Mouse (Mus musculus) embryonic facial prominence, embryonic 14.5 days (tissue): ENCODE data around the gene Golm1. TPM values are rescaled to one million over a fixed set of nuclear protein-coding genes. Genes with fewer than 3 reads are reported as not detected.
A peak's percentile ranks its signal among the peaks of the same experiment; 100 is the strongest.
"Not testable (repeated sequence)": the region's sequence is repeated elsewhere in the genome, so short reads cannot be mapped to it uniquely, and the experiment has no call there.

Experiments
- ATAC-seq: fragments of 200-750 bp; cut with Nextera tagmentation; 2 replicates; pipeline ENCODE4 v1.8.0; 2017; ENCODE audit warnings: low read depth, moderate number of reproducible peaks, moderate TSS enrichment
- DNase-seq: peaks from one replicate; pipeline ENCODE4 v3.0.0-alpha.2; 2015; ENCODE audit warnings: low spot score
- H3K27ac ChIP-seq: fragments of 300-500 bp; sonication (generic); replicated peaks from 2 replicates; pipeline ENCODE4 v1.5.1; 2014; ENCODE audit warnings: low read depth, mild to moderate bottlenecking, low read length, moderate library complexity
- H3K27me3 ChIP-seq: fragments of 300-500 bp; sonication (generic); replicated peaks from 2 replicates; pipeline ENCODE4 v1.6.1; 2014; ENCODE audit warnings: low read length; ENCODE audit not compliant: control insufficient read depth, insufficient read depth
- H3K36me3 ChIP-seq: fragments of 300-500 bp; sonication (generic); 2 replicates; pipeline ENCODE4 v1.6.1; 2014; ENCODE audit warnings: low read length, mixed read lengths; ENCODE audit not compliant: control insufficient read depth, insufficient read depth
- H3K4me1 ChIP-seq: fragments of 300-500 bp; sonication (generic); 2 replicates; pipeline ENCODE4 v1.6.1; 2014; ENCODE audit warnings: antibody characterized with exemption, low read length; ENCODE audit not compliant: control insufficient read depth, insufficient read depth
- H3K4me2 ChIP-seq: fragments of 300-500 bp; sonication (generic); 2 replicates; pipeline ENCODE4 v1.6.1; 2014; ENCODE audit warnings: low read depth, mild to moderate bottlenecking, low read length, moderate library complexity, mixed read lengths
- H3K4me3 ChIP-seq: fragments of 300-500 bp; sonication (generic); 2 replicates; pipeline ENCODE4 v1.5.1; 2014; ENCODE audit warnings: low read depth, mild to moderate bottlenecking, low read length
- H3K9ac ChIP-seq: fragments of 300-500 bp; sonication (generic); 2 replicates; pipeline ENCODE4 v1.6.1; 2014; ENCODE audit warnings: low read depth, mild to moderate bottlenecking, low read length, moderate library complexity, mixed read lengths
- H3K9me3 ChIP-seq: fragments of 300-500 bp; sonication (generic); 2 replicates; pipeline ENCODE4 v1.6.1; 2016; ENCODE audit warnings: low read length; ENCODE audit not compliant: control insufficient read depth
- WGBS: fragments of 180-500 bp; shearing (Covaris S2); extraction: QIAGEN DNeasy Blood & Tissue Kit; methylation state at CpG from one replicate; pipeline ENCODE4 v1.1.7; 2014; 5-methylcytosine and 5-hydroxymethylcytosine counted together
- polyA plus RNA-seq: library from polyadenylated mRNA; unstranded; fragments of >200 nt; fragmentation: Nextera tagmentation; extraction: Ambion mirVana; gene quantifications from 2 replicates; pipeline ENCODE4 v1.2.1, GENCODE M21; 2014

Golm1 gene
- 42.3 and 48.4 TPM in 2 replicates for polyA plus RNA-seq

GRCm38 (mm10) chr13:59675151-59676011 lies at the start of gene Golm1:
TSS of gene Golm1 (minus strand) at chr13:59675811.
- under 1% methylated on average over 28 of the region's 61 CpGs for WGBS
- peak within 1 kb of the TSS; percentile 81 for H3K4me2 ChIP-seq
- H3K4me3 ChIP-seq, result peak within 1 kb of the TSS; percentile 78
- DNase-seq, result peak; percentile 77
- H3K27me3 ChIP-seq, result no peaks in the 10 kb centered on the region
- H3K36me3 ChIP-seq, result no peaks in the 10 kb centered on the region
- ATAC-seq, result peak; percentile 88
- no peaks in the 10 kb centered on the region for H3K9me3 ChIP-seq
- peak within 1 kb of the TSS; percentile 67 for H3K27ac ChIP-seq
- peaks cover 16% of the 10 kb centered on the region for H3K4me1 ChIP-seq
- peak within 1 kb of the TSS; percentile 81 for H3K9ac ChIP-seq

GRCm38 (mm10) chr13:59722089-59722488 lies 46.5 kb upstream of the Golm1 start:
- not testable (repeated sequence) for DNase-seq, H3K36me3 ChIP-seq, H3K9me3 ChIP-seq, H3K4me3 ChIP-seq, ATAC-seq, H3K4me2 ChIP-seq, H3K27me3 ChIP-seq, H3K27ac ChIP-seq, H3K9ac ChIP-seq
- WGBS, result 74% methylated on average over 1 of the region's 1 CpGs
- H3K4me1 ChIP-seq, result peaks cover 14% of the 10 kb centered on the region; the same call in 1 of the 2 replicates

- no peaks in the 10 kb centered on the region for H3K9me3 ChIP-seq
- peaks cover 8% of the 10 kb centered on the region; the same call in 1 of the 2 replicates for H3K4me1 ChIP-seq
- WGBS, result 100% methylated on average over 1 of the region's 1 CpGs
- peak overlapping the region; percentile 22; the same call in 1 of the 2 replicates for H3K27ac ChIP-seq
- DNase-seq (no peak), ATAC-seq (no peak)
- no peaks in the 10 kb centered on the region for H3K27me3 ChIP-seq
- no peaks in the 10 kb centered on the region for H3K36me3 ChIP-seq
- H3K4me2 ChIP-seq, result no peak overlapping the region
- no peak overlapping the region for H3K9ac ChIP-seq
- no peak overlapping the region for H3K4me3 ChIP-seq
Measured at GRCm38 (mm10) chr13:59719475-59719874, 43.9 kb upstream of the Golm1 start.

DNA sequence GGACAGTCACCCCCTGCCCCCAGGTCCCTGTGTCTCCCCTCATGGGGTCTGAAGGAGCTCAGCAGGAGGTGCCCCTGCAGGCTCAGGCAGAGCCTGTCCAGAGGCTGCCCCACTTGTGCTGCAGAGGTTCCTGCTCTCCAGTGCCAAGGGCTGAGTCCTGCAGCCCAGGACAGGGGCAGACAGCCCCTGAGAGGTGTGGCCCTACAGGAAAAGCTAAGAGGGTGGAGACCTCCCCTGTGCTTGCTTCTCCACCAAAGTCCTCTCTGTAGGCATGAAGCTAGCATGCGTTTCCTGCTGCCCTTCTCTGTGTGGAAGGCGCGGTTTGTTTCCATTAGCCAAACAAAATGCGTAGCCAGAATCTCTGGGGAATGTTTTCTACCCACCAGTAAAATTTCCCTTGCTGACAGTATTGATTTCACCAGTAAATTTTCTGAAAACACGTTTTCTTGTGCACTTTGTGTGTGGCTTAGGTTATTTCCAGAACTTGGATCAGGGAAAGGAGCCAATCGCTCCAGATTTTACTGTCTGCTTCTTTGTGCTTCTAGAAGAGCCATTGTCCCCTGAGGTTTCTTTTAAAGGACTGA lies 43.3 kb upstream of the Golm1 start:
- WGBS, result 23% methylated on average over 6 of the region's 6 CpGs
- not testable (repeated sequence) for H3K27me3 ChIP-seq, H3K9me3 ChIP-seq, H3K4me1 ChIP-seq, H3K36me3 ChIP-seq, H3K9ac ChIP-seq, H3K4me2 ChIP-seq, H3K4me3 ChIP-seq
- H3K27ac ChIP-seq, result peak overlapping the region; percentile 22; the same call in 1 of the 2 replicates
- ATAC-seq, result peak; percentile 57; the same call in 1 of the 2 replicates
- DNase-seq, result peak; percentile 67

- Histone ChIP-seq H3K4me3 (no peak overlapping the region), H3K36me3 (no peaks in the 10 kb centered on the region), H3K4me2 (no peak overlapping the region), H3K4me1 (no peaks in the 10 kb centered on the region), H3K9me3 (no peaks in the 10 kb centered on the region), H3K27me3 (no peaks in the 10 kb centered on the region), H3K9ac (no peak overlapping the region), H3K27ac (no peak overlapping the region)
- 33% methylated on average over 3 of the region's 3 CpGs for WGBS
- DNase-seq, result no peak
- no peak for ATAC-seq
Measured at GRCm38 (mm10) chr13:59713710-59714109, 38.1 kb upstream of the Golm1 start.

DNA sequence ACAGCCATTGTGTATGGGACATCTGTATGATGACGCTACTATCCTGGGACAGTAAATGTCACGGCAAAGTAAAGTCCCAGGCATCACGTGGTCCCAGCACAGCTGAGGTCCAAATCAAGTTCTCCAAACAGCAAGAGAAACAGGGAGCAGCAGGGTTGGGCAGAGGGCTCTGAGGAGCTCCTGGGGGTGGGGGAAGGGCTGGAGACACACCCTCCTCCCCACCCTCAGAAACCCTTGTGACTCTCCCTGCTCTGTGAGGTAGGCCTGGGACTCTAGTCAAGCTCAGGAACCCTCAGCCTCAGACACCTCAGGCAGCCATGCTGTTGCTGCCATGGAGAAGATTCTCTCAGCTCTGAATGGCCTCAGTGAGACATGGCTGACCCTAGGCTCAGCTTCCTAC lies 36.4 kb upstream of the Golm1 start, which contains the start of gene Spata31d1b:
Gene Spata31d1b (plus strand): TSS at position 301 of the 400 bp plus-strand sequence.
- not testable (repeated sequence) for H3K9ac ChIP-seq, H3K9me3 ChIP-seq, ATAC-seq, H3K4me2 ChIP-seq, H3K27me3 ChIP-seq, H3K4me1 ChIP-seq, DNase-seq, H3K27ac ChIP-seq, H3K36me3 ChIP-seq, H3K4me3 ChIP-seq
- 54% methylated on average over 3 of the region's 3 CpGs for WGBS

- Histone ChIP-seq H3K36me3 (no peaks in the 10 kb centered on the region), H3K9me3 (no peaks in the 10 kb centered on the region), H3K27me3 (no peaks in the 10 kb centered on the region), H3K4me1 (no peaks in the 10 kb centered on the region), H3K9ac (no peak within 1 kb of the TSS), H3K27ac (no peak within 1 kb of the TSS), H3K4me2 (no peak within 1 kb of the TSS), H3K4me3 (no peak within 1 kb of the TSS)
- ATAC-seq (no peak), DNase-seq (no peak)
- 92% methylated on average over 15 of the region's 15 CpGs for WGBS
Measured at GRCm38 (mm10) chr13:59710230-59710629, 34.6 kb upstream of the Golm1 start, which contains the start of gene Spata31d1a. TSS of gene Spata31d1a (minus strand) at chr13:59710330.

GRCm38 (mm10) chr13:59704562-59704961 lies 29.0 kb upstream of the Golm1 start:
- WGBS, result 45% methylated on average over 12 of the region's 12 CpGs
- peak; percentile 30 for DNase-seq
- no peak for ATAC-seq
- Histone ChIP-seq H3K27ac (no peak overlapping the region), H3K4me1 (peaks cover 6% of the 10 kb centered on the region), H3K9ac (no peak overlapping the region), H3K27me3 (no peaks in the 10 kb centered on the region), H3K4me2 (no peak overlapping the region), H3K9me3 (no peaks in the 10 kb centered on the region), H3K4me3 (no peak overlapping the region), H3K36me3 (no peaks in the 10 kb centered on the region)
